Mouse (Mus musculus): Measurements from ENCODE around the gene Grin1. TPM values are rescaled to one million over a fixed set of nuclear protein-coding genes. Genes with fewer than 3 reads are reported as not detected.

Gene Grin1
- polyA plus RNA-seq, 1 experiment, result not detected

GRCm38 (mm10) chr2:25298046-25298445 lies 20.9 kb downstream of the Grin1 start:
- no peak for TF ChIP-seq POLR2A (IDR thresholded peaks at IDR 0.05; ENCODE audit: borderline replicate concordance, low read depth, low read length)
- TF ChIP-seq CTCF (IDR thresholded peaks at IDR 0.05; ENCODE audit: low read depth, low read length), result no peak
- no peaks in the 10 kb centered on the region for H3K4me1 ChIP-seq (ENCODE audit: control insufficient read depth, insufficient read depth, low read length)
- no peak overlapping the region for H3K27ac ChIP-seq (ENCODE audit: insufficient read depth, low read depth, low read length)
- no peak overlapping the region for H3K4me3 ChIP-seq (ENCODE audit: insufficient read depth, low read length)

GRCm38 (mm10) chr2:25297093-25297492 lies 21.9 kb downstream of the Grin1 start:
- no peak for TF ChIP-seq CTCF (IDR thresholded peaks at IDR 0.05; ENCODE audit: low read depth, low read length)
- no peak for TF ChIP-seq POLR2A (IDR thresholded peaks at IDR 0.05; ENCODE audit: borderline replicate concordance, low read depth, low read length)
- Histone ChIP-seq H3K4me3 (ENCODE audit: insufficient read depth, low read length) (no peak overlapping the region), H3K27ac (ENCODE audit: insufficient read depth, low read depth, low read length) (no peak overlapping the region), H3K4me1 (ENCODE audit: control insufficient read depth, insufficient read depth, low read length) (no peaks in the 10 kb centered on the region)

GRCm38 (mm10) chr2:25293706-25294105 lies 25.3 kb downstream of the Grin1 start:
- TF ChIP-seq CTCF (IDR thresholded peaks at IDR 0.05; ENCODE audit: low read depth, low read length), result no peak
- no peak for TF ChIP-seq POLR2A (IDR thresholded peaks at IDR 0.05; ENCODE audit: borderline replicate concordance, low read depth, low read length)
- H3K27ac ChIP-seq (ENCODE audit: insufficient read depth, low read depth, low read length), result no peak overlapping the region
- no peak overlapping the region for H3K4me3 ChIP-seq (ENCODE audit: insufficient read depth, low read length)
- H3K4me1 ChIP-seq (ENCODE audit: control insufficient read depth, insufficient read depth, low read length), result no peaks in the 10 kb centered on the region

GRCm38 (mm10) chr2:25292856-25293255 lies 26.1 kb downstream of the Grin1 start:
- no peak overlapping the region for H3K4me3 ChIP-seq (ENCODE audit: insufficient read depth, low read length)
- TF ChIP-seq CTCF (IDR thresholded peaks at IDR 0.05; ENCODE audit: low read depth, low read length) (peak; percentile 86), POLR2A (IDR thresholded peaks at IDR 0.05; ENCODE audit: borderline replicate concordance, low read depth, low read length) (no peak)
- H3K4me1 ChIP-seq (ENCODE audit: control insufficient read depth, insufficient read depth, low read length), result no peaks in the 10 kb centered on the region
- H3K27ac ChIP-seq (ENCODE audit: insufficient read depth, low read depth, low read length), result no peak overlapping the region

- TF ChIP-seq POLR2A (IDR thresholded peaks at IDR 0.05; ENCODE audit: borderline replicate concordance, low read depth, low read length) (no peak), CTCF (IDR thresholded peaks at IDR 0.05; ENCODE audit: low read depth, low read length) (no peak)
- Histone ChIP-seq H3K4me1 (ENCODE audit: control insufficient read depth, insufficient read depth, low read length) (no peaks in the 10 kb centered on the region), H3K27ac (ENCODE audit: insufficient read depth, low read depth, low read length) (no peak overlapping the region), H3K4me3 (ENCODE audit: insufficient read depth, low read length) (no peak overlapping the region)
Observed at GRCm38 (mm10) chr2:25292054-25292544, 26.9 kb downstream of the Grin1 start.

GRCm38 (mm10) chr2:25291184-25292053 lies 27.6 kb downstream of the Grin1 start:
- H3K4me1 ChIP-seq (ENCODE audit: control insufficient read depth, insufficient read depth, low read length), result no peaks in the 10 kb centered on the region
- TF ChIP-seq CTCF (IDR thresholded peaks at IDR 0.05; ENCODE audit: low read depth, low read length), result no peak
- TF ChIP-seq POLR2A (IDR thresholded peaks at IDR 0.05; ENCODE audit: borderline replicate concordance, low read depth, low read length), result no peak
- no peak overlapping the region for H3K4me3 ChIP-seq (ENCODE audit: insufficient read depth, low read length)
- no peak overlapping the region for H3K27ac ChIP-seq (ENCODE audit: insufficient read depth, low read depth, low read length)

- Histone ChIP-seq H3K27ac (ENCODE audit: insufficient read depth, low read depth, low read length) (no peak overlapping the region), H3K4me1 (ENCODE audit: control insufficient read depth, insufficient read depth, low read length) (no peaks in the 10 kb centered on the region), H3K4me3 (ENCODE audit: insufficient read depth, low read length) (no peak overlapping the region)
- TF ChIP-seq CTCF (IDR thresholded peaks at IDR 0.05; ENCODE audit: low read depth, low read length) (no peak), POLR2A (IDR thresholded peaks at IDR 0.05; ENCODE audit: borderline replicate concordance, low read depth, low read length) (no peak)
Observed at GRCm38 (mm10) chr2:25290816-25291130, 28.2 kb downstream of the Grin1 start.

GRCm38 (mm10) chr2:25290101-25290815 lies 28.7 kb downstream of the Grin1 start:
- Histone ChIP-seq H3K27ac (ENCODE audit: insufficient read depth, low read depth, low read length) (no peak overlapping the region), H3K4me3 (ENCODE audit: insufficient read depth, low read length) (no peak overlapping the region), H3K4me1 (ENCODE audit: control insufficient read depth, insufficient read depth, low read length) (no peaks in the 10 kb centered on the region)
- TF ChIP-seq POLR2A (IDR thresholded peaks at IDR 0.05; ENCODE audit: borderline replicate concordance, low read depth, low read length), result no peak
- no peak for TF ChIP-seq CTCF (IDR thresholded peaks at IDR 0.05; ENCODE audit: low read depth, low read length)

GRCm38 (mm10) chr2:25289651-25290050 lies 29.3 kb downstream of the Grin1 start, which contains the start of gene Lrrc26:
Gene Lrrc26 (plus strand): TSS chr2:25289915.
- no peak for TF ChIP-seq CTCF (IDR thresholded peaks at IDR 0.05; ENCODE audit: low read depth, low read length)
- TF ChIP-seq POLR2A (IDR thresholded peaks at IDR 0.05; ENCODE audit: borderline replicate concordance, low read depth, low read length), result no peak
- no peak within 1 kb of the TSS for H3K27ac ChIP-seq (ENCODE audit: insufficient read depth, low read depth, low read length)
- no peaks in the 10 kb centered on the region for H3K4me1 ChIP-seq (ENCODE audit: control insufficient read depth, insufficient read depth, low read length)
- H3K4me3 ChIP-seq (ENCODE audit: insufficient read depth, low read length), result no peak within 1 kb of the TSS
